Mouse (Mus musculus) myocyte (in vitro differentiated cells): ENCODE measurements around the gene Tle2.

Experiments used
- MAX ChIP-seq: IDR thresholded peaks from one replicate; pipeline ENCODE4 v1.6.1; 2011; ENCODE audit warnings: low read depth, mild to moderate bottlenecking, control low read depth
- POLR2A ChIP-seq: IDR thresholded peaks from one replicate; pipeline ENCODE4 v1.6.1; 2011; ENCODE audit warnings: low read depth, mild to moderate bottlenecking, control low read depth, moderate library complexity; ENCODE audit not compliant: insufficient read length
- POLR2AphosphoS2 ChIP-seq: IDR thresholded peaks from one replicate; pipeline ENCODE4 v1.6.1; 2011; ENCODE audit warnings: low read depth, control low read depth; ENCODE audit not compliant: insufficient read length
- SRF ChIP-seq: IDR thresholded peaks from one replicate; pipeline ENCODE4 v1.6.1; 2011; ENCODE audit warnings: low read depth; ENCODE audit not compliant: control insufficient read depth, insufficient read length
- TCF12 ChIP-seq: IDR thresholded peaks from one replicate; pipeline ENCODE4 v1.6.1; 2011; ENCODE audit warnings: mild to moderate bottlenecking, control low read depth; ENCODE audit not compliant: poor library complexity, insufficient read depth, severe bottlenecking
- USF1 ChIP-seq: IDR thresholded peaks from one replicate; pipeline ENCODE4 v1.6.1; 2011; ENCODE audit warnings: low read depth, mild to moderate bottlenecking, control low read depth, moderate library complexity

DNA sequence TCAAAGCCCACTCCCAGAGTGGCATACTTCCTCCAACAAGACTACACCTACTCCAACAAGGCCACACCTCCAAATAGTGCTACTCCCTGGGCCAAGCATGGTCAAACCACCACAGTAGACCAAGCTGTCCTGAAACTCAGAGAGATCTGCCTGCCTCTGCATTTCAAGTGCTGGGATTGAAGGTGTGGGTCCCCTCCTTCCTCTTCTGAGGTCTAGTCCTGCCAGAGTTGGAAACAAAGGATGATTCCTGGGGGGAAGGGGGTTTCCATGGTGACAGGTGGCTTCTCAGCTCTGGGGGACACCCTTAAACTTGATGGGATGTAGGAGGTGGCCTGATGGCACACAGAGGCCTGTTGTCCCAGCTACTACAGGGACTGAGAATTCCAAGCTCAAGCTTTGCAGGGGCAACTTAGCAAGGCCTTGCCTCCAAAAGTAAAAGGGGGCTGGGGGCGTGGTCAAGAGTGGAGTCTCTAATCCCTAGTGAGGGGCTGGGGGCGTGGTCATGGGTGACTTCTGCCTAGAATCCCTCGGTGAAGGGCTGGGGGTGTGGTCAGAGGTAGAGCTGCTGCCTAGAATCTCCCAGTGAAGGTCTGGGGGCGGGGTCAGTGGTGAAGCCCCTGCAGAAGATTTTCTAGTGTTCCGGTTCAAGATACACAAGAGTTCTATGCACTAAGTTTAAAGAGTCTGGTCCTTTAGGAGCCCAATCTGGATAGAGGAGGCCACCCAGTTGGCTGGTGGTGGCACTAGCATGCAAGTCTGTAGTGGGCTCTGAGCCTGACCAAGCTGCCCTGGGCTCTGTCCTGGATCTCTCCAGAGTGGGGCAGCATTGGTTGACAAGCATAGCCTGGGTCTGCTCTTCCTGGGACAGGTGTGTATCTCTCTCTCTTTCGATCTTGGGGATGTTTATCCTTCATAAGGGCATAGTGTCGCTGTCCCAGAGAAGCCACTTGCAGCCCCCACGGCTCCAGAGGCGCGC is at the start of gene Tle2:
- no peak for TF ChIP-seq TCF12
- TF ChIP-seq POLR2A = no peak
- no peak for TF ChIP-seq POLR2AphosphoS2
- TF ChIP-seq MAX = no peak
- no peak for TF ChIP-seq SRF
- TF ChIP-seq USF1 = no peak
